Mouse (Mus musculus) neural tube, embryonic 13.5 days (tissue): ENCODE measurements at regions not wholly inside any gene's neighbourhood (a gene's known extent, or its start where the extent isn't known, plus 50 kb on each side); places are given as distances from the start of the nearest gene placed in this dataset.

ENCODE experiments used
- ATAC-seq: fragments of 200-750 bp; cut with Nextera tagmentation; 2 replicates; pipeline ENCODE4 v1.8.0; 2017; ENCODE audit warnings: low read depth, mild to moderate bottlenecking, moderate TSS enrichment, moderate library complexity
- H3K27ac ChIP-seq: fragments of 300-500 bp; sonication (generic); replicated peaks from 2 replicates; pipeline ENCODE4 v1.5.1; 2015; ENCODE audit warnings: moderate library complexity, mild to moderate bottlenecking, inconsistent platforms
- H3K27me3 ChIP-seq: fragments of 300-500 bp; sonication (generic); 2 replicates; pipeline ENCODE4 v1.6.1; 2015; ENCODE audit warnings: mild to moderate bottlenecking, inconsistent platforms
- H3K36me3 ChIP-seq: fragments of 300-500 bp; sonication (generic); 2 replicates; pipeline ENCODE4 v1.6.1; 2015; ENCODE audit warnings: mild to moderate bottlenecking, inconsistent platforms
- H3K4me1 ChIP-seq: fragments of 300-500 bp; sonication (generic); replicated peaks from 2 replicates; pipeline ENCODE4 v1.6.1; 2015; ENCODE audit warnings: inconsistent platforms
- H3K4me2 ChIP-seq: fragments of 300-500 bp; sonication (generic); 2 replicates; pipeline ENCODE4 v1.6.1; 2015; ENCODE audit warnings: inconsistent platforms, mild to moderate bottlenecking, moderate library complexity
- H3K4me3 ChIP-seq: fragments of 300-500 bp; sonication (generic); 2 replicates; pipeline ENCODE4 v1.5.1; 2015; ENCODE audit warnings: mild to moderate bottlenecking, inconsistent platforms
- H3K9ac ChIP-seq: fragments of 300-500 bp; sonication (generic); 2 replicates; pipeline ENCODE4 v1.6.1; 2015; ENCODE audit warnings: moderate library complexity, mild to moderate bottlenecking, inconsistent platforms
- H3K9me3 ChIP-seq: fragments of 300-500 bp; sonication (generic); 2 replicates; pipeline ENCODE4 v1.6.1; 2016; ENCODE audit warnings: inconsistent platforms
- WGBS: fragments of 180-500 bp; shearing (Covaris S2); methylation state at CpG from one replicate; pipeline ENCODE4 v1.1.7; 2015; 5-methylcytosine and 5-hydroxymethylcytosine counted together

DNA sequence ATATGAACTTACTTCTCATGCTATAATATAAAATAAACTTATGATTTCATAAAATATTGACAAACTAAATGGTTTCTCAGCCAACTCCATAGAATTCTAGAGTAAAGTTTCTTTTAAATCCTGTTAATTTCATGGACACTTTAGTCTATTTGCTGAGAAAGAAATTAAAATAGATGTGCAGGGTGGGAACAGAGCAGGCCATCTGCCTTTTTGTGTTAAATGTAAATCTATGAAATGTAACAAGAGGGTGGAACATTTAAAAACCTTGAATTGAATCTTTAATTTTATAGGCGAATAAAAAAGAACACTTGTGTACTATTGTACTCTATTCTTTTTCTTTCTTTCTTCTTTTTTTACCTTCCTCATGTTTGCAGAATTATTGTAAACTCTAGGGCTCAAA is 1050.7 kb downstream of the Tbl1xr1 start:
- H3K9me3 ChIP-seq, result no peaks in the 10 kb centered on the region
- no peak for ATAC-seq
- H3K36me3 ChIP-seq, result no peaks in the 10 kb centered on the region
- H3K27ac ChIP-seq, result no peak overlapping the region
- H3K4me2 ChIP-seq, result no peak overlapping the region
- WGBS, result 93% methylated on average over 1 of the region's 1 CpGs
- no peak overlapping the region for H3K9ac ChIP-seq
- H3K4me1 ChIP-seq, result no peaks in the 10 kb centered on the region
- no peaks in the 10 kb centered on the region for H3K27me3 ChIP-seq
- no peak overlapping the region for H3K4me3 ChIP-seq

DNA sequence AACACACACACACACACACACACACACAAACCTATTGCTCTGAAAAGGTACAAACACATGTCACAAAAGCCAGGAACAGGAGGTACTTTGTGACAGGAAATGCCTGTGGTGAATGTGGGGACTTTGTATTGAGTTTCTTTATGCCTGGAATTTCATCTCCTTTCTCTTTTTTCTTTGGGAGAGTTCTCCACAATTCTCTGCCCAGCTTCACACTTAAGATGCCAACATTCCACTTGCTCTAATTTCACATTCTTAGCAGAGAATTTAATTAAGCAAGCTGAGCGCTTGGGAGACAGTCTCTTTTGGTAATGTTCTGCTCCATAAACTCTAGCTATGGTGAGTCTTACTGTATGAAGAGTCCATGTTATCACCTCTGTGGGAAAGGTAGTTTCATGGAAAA is 1059.1 kb downstream of the Tbl1xr1 start:
- no peak overlapping the region for H3K27ac ChIP-seq
- H3K4me3 ChIP-seq, result no peak overlapping the region
- no peak for ATAC-seq
- no peaks in the 10 kb centered on the region for H3K27me3 ChIP-seq
- H3K4me2 ChIP-seq, result no peak overlapping the region
- H3K9me3 ChIP-seq, result no peaks in the 10 kb centered on the region
- no peaks in the 10 kb centered on the region for H3K36me3 ChIP-seq
- H3K4me1 ChIP-seq, result no peaks in the 10 kb centered on the region
- 70% methylated on average over 1 of the region's 1 CpGs for WGBS
- H3K9ac ChIP-seq, result no peak overlapping the region

DNA sequence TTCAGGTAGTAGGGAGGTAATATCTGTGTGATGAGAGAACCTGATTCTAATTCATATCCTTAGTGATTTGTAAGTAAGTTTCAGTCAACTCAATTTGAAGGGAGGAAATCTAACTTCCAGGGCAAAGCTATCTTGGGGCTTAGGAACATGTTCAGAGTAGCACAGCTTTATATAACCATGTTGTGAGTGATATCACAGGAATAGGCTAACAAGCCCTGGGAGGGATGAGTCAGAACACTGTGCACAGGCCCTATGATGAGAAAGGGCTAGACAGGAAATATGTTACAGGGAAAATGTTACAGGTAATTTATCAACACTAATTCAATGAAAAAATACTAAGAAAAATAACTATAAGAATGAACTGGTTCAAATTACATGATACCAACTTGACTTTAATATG is 1062.5 kb downstream of the Tbl1xr1 start:
- no peak for ATAC-seq
- Histone ChIP-seq H3K4me1 (no peaks in the 10 kb centered on the region), H3K4me3 (no peak overlapping the region), H3K27me3 (no peaks in the 10 kb centered on the region), H3K36me3 (no peaks in the 10 kb centered on the region), H3K27ac (no peak overlapping the region), H3K9ac (no peak overlapping the region), H3K4me2 (no peak overlapping the region), H3K9me3 (no peaks in the 10 kb centered on the region)

DNA sequence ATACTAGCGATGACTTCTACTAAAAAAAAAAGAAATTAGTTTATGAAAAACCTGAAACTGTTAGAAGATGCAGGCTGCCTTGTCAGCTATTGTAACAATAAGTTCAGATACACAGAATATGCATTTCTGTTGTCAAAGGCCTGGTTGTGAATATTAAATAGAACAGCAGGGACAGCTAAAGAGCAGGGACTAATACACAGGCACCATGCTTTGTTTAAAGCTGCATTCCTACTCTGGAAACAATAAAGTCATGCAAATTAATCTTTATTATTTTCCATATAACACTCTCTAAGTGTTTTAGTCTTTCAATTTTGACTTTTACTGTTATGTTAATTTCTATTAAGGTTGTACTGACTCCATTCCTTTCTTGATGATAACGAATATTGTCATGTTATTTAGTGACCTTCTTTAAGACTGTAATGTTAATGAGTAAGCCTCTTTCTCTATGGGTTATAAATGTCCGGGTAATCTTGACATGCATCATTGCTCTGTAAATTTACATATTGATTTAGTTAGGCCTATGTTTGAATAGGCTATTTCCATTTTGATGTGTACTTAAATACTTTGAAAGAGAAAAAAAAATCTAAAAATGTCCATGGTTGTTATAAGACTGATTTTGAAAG is 1088.5 kb downstream of the Tbl1xr1 start:
- no peaks in the 10 kb centered on the region for H3K4me1 ChIP-seq
- no peak overlapping the region for H3K4me2 ChIP-seq
- peak; percentile 63; the same call in 1 of the 2 replicates for ATAC-seq
- no peak overlapping the region for H3K4me3 ChIP-seq
- no peaks in the 10 kb centered on the region for H3K36me3 ChIP-seq
- WGBS, result 54% methylated on average over 3 of the region's 3 CpGs
- no peak overlapping the region for H3K27ac ChIP-seq
- H3K9me3 ChIP-seq, result no peaks in the 10 kb centered on the region
- H3K9ac ChIP-seq, result no peak overlapping the region
- H3K27me3 ChIP-seq, result no peaks in the 10 kb centered on the region

DNA sequence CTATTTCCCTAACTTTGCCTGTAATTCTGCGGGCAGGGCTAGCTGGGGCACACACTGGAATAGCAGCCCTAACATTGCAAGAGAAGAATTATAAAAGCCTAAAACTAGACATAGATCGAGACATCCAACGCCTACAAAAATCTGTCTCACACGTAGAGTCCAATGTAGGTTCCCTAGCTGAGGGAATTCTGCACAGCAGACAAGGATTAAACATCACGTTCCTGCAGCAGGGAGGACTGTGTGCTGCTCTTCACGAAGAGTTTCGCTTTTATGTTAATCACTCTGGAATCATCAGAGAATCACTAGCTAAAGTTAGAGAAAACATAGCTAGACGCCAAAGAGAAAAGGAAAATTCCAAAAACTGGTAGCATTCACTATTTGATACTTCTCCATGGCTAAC is 1106.9 kb downstream of the Tbl1xr1 start:
- whole genome bisulfite sequencing, result 92% methylated on average over 8 of the region's 8 CpGs
- no peaks in the 10 kb centered on the region for H3K36me3 ChIP-seq
- ATAC-seq, result no peak

DNA sequence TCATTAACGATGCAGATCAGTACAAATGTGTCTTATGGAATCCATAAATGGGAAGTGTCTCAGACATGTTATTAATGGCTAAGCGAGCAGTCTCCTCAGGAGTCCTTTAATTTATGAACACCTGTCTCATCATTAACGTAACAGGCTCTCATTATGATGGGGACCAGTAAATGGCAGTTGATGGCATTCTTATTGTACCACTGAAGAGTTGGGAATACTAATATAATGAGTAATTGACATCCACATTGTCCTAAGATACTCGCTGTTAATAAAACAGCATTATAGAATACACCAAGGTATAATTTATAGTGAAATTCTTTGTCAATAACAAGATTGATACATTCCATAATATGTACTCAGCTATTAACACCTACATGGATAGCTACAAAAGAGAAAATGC is 1112.0 kb downstream of the Tbl1xr1 start:
- 56% methylated on average over 4 of the region's 4 CpGs for WGBS
- H3K9me3 ChIP-seq, result no peaks in the 10 kb centered on the region
- H3K27me3 ChIP-seq, result no peaks in the 10 kb centered on the region
- no peak overlapping the region for H3K27ac ChIP-seq
- H3K4me3 ChIP-seq, result no peak overlapping the region
- no peak overlapping the region for H3K4me2 ChIP-seq
- no peak overlapping the region for H3K9ac ChIP-seq
- ATAC-seq, result peak; percentile 87
- no peaks in the 10 kb centered on the region for H3K36me3 ChIP-seq
- no peaks in the 10 kb centered on the region for H3K4me1 ChIP-seq

More for the DNA sequence above, 1106.9 kb downstream of the Tbl1xr1 start:
- Histone ChIP-seq H3K27me3 (no peaks in the 10 kb centered on the region), H3K27ac (no peak overlapping the region), H3K4me1 (no peaks in the 10 kb centered on the region), H3K4me3 (no peak overlapping the region), H3K9ac (no peak overlapping the region), H3K4me2 (no peak overlapping the region), H3K9me3 (no peaks in the 10 kb centered on the region)

DNA sequence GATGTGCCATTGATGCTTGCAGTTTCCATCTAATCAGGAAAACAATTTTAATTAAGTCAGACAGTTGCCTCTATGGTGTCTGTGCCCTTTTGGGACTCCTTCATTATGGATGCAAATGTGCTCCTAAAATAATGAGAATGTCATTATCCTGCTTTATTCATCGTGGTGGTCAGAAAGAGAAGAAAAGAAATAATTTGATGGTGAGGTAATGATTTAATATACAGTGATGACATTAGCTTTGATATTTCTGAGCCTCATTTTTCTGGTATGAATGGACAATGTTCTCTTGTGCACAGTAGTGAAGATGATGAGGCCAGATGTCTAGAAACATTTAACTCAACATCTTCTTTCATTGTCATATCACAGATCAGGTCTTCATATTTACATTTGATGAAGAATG is 1123.6 kb downstream of the Tbl1xr1 start:
- no peak overlapping the region for H3K4me3 ChIP-seq
- H3K4me1 ChIP-seq, result no peaks in the 10 kb centered on the region
- 44% methylated on average over 1 of the region's 1 CpGs for WGBS
- H3K9me3 ChIP-seq, result no peaks in the 10 kb centered on the region
- H3K4me2 ChIP-seq, result no peak overlapping the region
- H3K36me3 ChIP-seq, result no peaks in the 10 kb centered on the region
- no peak overlapping the region for H3K9ac ChIP-seq
- H3K27ac ChIP-seq, result no peak overlapping the region
- no peaks in the 10 kb centered on the region for H3K27me3 ChIP-seq
- no peak for ATAC-seq

DNA sequence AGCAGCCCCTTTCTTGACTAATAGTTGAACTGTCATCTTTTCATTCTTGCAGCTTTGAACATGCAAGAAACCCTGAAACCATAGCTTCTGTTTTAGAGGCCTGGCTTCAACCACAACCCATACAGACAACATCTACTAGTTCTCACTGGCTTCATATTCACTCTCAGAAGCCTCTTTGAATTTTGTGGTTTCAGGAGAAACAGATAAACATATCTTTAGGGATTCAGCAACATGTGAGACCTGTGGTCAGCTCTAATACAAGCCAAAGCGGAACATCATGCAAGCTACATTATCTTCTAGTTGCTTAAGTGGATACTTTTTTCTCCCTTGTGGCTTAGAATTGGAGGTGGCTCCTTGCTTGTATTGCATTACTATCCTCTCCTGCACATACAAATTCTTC is 1138.0 kb downstream of the Tbl1xr1 start:
- H3K9me3 ChIP-seq, result no peaks in the 10 kb centered on the region
- no peaks in the 10 kb centered on the region for H3K4me1 ChIP-seq
- H3K27me3 ChIP-seq, result no peaks in the 10 kb centered on the region
- no peak overlapping the region for H3K9ac ChIP-seq
- no peak overlapping the region for H3K4me3 ChIP-seq
- no peak overlapping the region for H3K4me2 ChIP-seq
- H3K27ac ChIP-seq, result no peak overlapping the region
- 95% methylated on average over 1 of the region's 1 CpGs for WGBS
- H3K36me3 ChIP-seq, result no peaks in the 10 kb centered on the region
- ATAC-seq, result no peak

DNA sequence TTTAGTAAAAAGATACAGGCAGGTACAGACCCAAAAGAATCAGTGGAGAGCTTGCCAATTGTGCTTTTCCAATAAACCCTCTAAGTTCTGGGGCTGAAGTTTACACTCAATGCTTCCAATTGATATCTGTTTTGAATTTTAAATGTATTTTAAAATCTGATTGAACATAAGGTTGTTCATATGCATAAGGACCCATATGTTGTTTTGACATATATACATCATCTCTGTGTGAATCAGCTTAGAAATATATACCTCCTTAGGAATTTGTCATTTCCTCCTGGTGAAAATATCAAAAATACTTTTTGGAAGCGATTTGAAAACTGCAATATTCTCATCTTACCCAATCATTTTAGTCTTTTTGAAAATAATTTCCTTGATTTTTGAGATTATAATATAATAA is 1140.3 kb downstream of the Tbl1xr1 start:
- no peaks in the 10 kb centered on the region for H3K27me3 ChIP-seq
- no peak overlapping the region for H3K4me2 ChIP-seq
- H3K36me3 ChIP-seq, result no peaks in the 10 kb centered on the region
- H3K9me3 ChIP-seq, result no peaks in the 10 kb centered on the region
- H3K4me3 ChIP-seq, result no peak overlapping the region
- 75% methylated on average over 1 of the region's 1 CpGs for WGBS
- no peak for ATAC-seq
- H3K9ac ChIP-seq, result no peak overlapping the region
- H3K27ac ChIP-seq, result no peak overlapping the region
- H3K4me1 ChIP-seq, result no peaks in the 10 kb centered on the region

DNA sequence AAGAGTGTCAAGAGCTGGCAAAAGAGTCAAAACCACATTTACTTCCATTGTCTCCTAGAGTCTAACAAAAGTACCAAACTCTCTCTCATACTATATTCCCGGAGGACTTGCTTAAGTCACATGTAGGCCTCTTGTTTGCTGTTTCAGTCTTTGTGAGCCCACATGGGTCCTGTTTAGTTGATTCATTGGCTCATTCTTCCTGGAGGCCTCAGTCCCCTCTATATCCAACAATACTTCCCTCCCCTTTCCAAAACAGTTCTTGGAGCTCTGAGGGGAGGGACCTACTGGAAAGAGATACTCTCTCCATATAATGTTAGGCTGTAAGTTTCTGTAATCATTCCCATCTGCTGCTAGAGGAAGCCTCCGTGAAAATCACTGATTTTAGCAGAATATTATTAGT is 1171.8 kb downstream of the Tbl1xr1 start:
- Histone ChIP-seq H3K4me3 (no peak overlapping the region), H3K9me3 (no peaks in the 10 kb centered on the region), H3K4me1 (no peaks in the 10 kb centered on the region), H3K9ac (no peak overlapping the region), H3K27me3 (no peaks in the 10 kb centered on the region), H3K4me2 (no peak overlapping the region), H3K27ac (no peak overlapping the region), H3K36me3 (no peaks in the 10 kb centered on the region)
- ATAC-seq, result no peak
- 80% methylated on average over 2 of the region's 2 CpGs for WGBS

DNA sequence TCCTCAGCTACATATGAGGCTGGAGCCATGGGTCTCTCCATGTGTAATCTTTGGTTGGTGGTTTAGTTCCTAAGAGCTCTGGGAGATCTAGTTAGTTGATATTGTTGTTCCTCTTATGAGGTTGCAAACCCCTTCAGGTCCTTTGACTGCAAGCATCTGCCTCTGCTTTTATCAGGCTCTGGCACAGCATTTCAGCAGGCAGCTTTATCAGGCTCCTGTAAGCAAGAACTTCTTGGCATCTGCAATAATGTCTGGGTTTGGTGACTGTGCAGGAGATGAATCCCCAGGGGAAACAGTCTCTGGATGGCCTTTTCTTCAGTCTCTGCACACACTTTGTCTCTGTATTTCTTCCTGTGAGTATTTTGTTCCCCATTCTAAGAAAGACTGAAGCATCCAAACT is 1175.7 kb downstream of the Tbl1xr1 start:
- Histone ChIP-seq H3K27me3 (no peaks in the 10 kb centered on the region), H3K36me3 (no peaks in the 10 kb centered on the region), H3K4me3 (no peak overlapping the region), H3K4me2 (no peak overlapping the region), H3K4me1 (no peaks in the 10 kb centered on the region), H3K9me3 (no peaks in the 10 kb centered on the region), H3K9ac (no peak overlapping the region), H3K27ac (no peak overlapping the region)
- ATAC-seq, result no peak

DNA sequence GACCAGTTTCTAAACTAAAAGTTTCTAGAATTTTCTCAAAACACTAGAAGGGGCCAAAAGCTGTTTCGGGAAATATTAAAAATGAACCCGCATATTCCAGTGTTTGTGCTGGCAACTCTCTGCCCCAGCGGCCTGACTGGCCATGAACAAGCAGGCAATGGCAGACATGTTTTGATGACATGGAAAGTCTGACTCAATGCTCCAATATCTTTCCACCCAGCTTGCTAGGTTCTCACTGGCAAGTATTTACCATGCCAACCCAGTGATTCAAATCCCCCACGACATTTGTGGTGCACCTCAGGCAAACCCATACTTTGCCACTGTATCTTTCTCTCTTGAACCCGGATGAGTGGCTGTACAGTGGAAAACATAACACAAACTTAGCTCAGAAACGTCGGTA is 1222.4 kb downstream of the Tbl1xr1 start:
- Histone ChIP-seq H3K4me3 (no peak overlapping the region), H3K36me3 (no peaks in the 10 kb centered on the region), H3K4me1 (no peaks in the 10 kb centered on the region), H3K27me3 (no peaks in the 10 kb centered on the region), H3K9me3 (no peaks in the 10 kb centered on the region), H3K27ac (no peak overlapping the region), H3K9ac (no peak overlapping the region), H3K4me2 (no peak overlapping the region)
- no peak for ATAC-seq
- WGBS, result 90% methylated on average over 7 of the region's 7 CpGs

DNA sequence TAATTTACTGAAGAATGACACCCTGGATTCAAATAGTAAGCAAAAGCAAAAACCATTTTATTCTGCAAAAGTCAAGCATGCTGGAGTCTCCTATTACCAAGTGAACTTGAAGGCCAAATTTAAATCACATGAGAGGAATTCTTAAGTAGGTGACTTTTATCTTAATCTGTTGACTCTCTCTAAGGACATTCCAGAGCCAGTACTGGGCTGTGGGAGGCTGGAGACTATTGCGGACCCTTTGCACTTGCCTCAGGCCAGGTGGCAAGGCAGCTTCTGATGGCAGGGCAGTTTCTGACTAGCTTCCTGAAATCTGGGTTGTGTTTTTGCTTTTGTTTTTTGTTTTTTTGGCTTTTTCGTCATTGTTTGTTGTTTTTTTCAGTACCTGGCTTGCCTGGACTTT is 1257.8 kb downstream of the Tbl1xr1 start:
- no peak overlapping the region for H3K4me2 ChIP-seq
- H3K36me3 ChIP-seq, result no peaks in the 10 kb centered on the region
- no peak overlapping the region for H3K4me3 ChIP-seq
- no peaks in the 10 kb centered on the region for H3K4me1 ChIP-seq
- no peak for ATAC-seq
- H3K9me3 ChIP-seq, result no peaks in the 10 kb centered on the region
- H3K27ac ChIP-seq, result no peak overlapping the region
- no peaks in the 10 kb centered on the region for H3K27me3 ChIP-seq
- WGBS, result 76% methylated on average over 2 of the region's 2 CpGs
- no peak overlapping the region for H3K9ac ChIP-seq
